Mouse (Mus musculus) liver, embryonic 14 days (tissue): ENCODE measurements around the gene Pten. TPM values are rescaled to one million over a fixed set of nuclear protein-coding genes. Genes with fewer than 3 reads are reported as not detected.

ENCODE experiments used
- polyA plus RNA-seq: library from polyadenylated mRNA; depleted of rRNA; stranded (reverse); fragments of >200 nt; gene quantifications from 2 replicates; pipeline ENCODE4 v1.2.3, GENCODE M21; 2012; rRNA removed

Gene Pten
- 4.7 and 5.4 TPM in 2 replicates for polyA plus RNA-seq

GRCm38 (mm10) chr19:32756900-32757725, at the start of gene Pten:
Gene Pten, plus strand, starts transcription at chr19:32757497.

GRCm38 (mm10) chr19:32739686-32740085, 17.6 kb upstream of the Pten start, which contains the start of gene Atad1:
Gene Atad1, minus strand, starts transcription at chr19:32739786.

Other genes with a start within 250 kb of the Pten start
- gene Papss2, start 161.7 kb upstream of the Pten start, polyA plus RNA-seq: 3.2 and 3.3 TPM in 2 replicates
- gene Atad1, start 17.7 kb upstream of the Pten start, polyA plus RNA-seq: 10.7 and 12.9 TPM in 2 replicates